Mouse (Mus musculus): ENCODE results near the gene Pwwp2b.

DNA sequence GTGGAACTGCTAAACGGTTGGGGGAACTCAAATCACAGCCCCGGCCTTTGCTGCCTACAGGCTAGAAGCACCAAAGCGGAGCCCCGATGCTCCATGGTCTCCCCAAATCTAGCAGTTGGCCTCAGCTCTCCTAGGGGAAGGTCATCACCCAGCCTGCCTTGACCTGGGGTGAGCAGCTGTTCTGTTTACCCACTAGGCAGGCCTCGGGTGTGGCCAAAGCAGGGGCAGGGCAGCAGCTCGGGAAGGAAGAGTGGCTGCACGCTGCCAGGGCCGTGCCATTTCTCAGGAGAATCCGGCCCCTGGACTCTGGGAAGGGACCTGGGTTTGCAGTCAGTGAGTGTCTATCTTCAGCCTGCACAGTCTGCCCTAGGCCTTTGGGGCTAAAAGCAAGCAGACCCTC lies 4.7 kb downstream of the Pwwp2b start:
- TF ChIP-seq CTCF (IDR thresholded peaks at IDR 0.05 in 2 of 3, conservative IDR thresholded peaks at IDR 0.05 in 1 of 3; ENCODE audit: control insufficient read depth in 1 of 3, insufficient read depth in 1 of 3, low read depth in 2 of 3, low read length in 3 of 3, poor library complexity in 1 of 3, severe bottlenecking in 1 of 3) (no peak), JUND (IDR thresholded peaks at IDR 0.05; ENCODE audit: low read depth, low read length) (no peak), EP300 (IDR thresholded peaks at IDR 0.05; ENCODE audit: low read depth in 1 of 2, low read length in 2 of 2) (no peak), POLR2A (IDR thresholded peaks at IDR 0.05; ENCODE audit: control insufficient read depth in 1 of 2, insufficient read depth in 1 of 2, low read depth in 1 of 2, low read length in 2 of 2, poor library complexity in 1 of 2) (no peak)

Data from MEL (cell line).